Mouse (Mus musculus) right cerebral cortex, postnatal 10 days (tissue): ENCODE results near the gene Kdelr3.

Source experiments
- DNase-seq, 2 experiments: peaks; one replicate each; pipeline ENCODE4 v3.0.0; 2021; ENCODE audit warnings: low spot score in 2 of 2

Gene Kdelr3

DNA sequence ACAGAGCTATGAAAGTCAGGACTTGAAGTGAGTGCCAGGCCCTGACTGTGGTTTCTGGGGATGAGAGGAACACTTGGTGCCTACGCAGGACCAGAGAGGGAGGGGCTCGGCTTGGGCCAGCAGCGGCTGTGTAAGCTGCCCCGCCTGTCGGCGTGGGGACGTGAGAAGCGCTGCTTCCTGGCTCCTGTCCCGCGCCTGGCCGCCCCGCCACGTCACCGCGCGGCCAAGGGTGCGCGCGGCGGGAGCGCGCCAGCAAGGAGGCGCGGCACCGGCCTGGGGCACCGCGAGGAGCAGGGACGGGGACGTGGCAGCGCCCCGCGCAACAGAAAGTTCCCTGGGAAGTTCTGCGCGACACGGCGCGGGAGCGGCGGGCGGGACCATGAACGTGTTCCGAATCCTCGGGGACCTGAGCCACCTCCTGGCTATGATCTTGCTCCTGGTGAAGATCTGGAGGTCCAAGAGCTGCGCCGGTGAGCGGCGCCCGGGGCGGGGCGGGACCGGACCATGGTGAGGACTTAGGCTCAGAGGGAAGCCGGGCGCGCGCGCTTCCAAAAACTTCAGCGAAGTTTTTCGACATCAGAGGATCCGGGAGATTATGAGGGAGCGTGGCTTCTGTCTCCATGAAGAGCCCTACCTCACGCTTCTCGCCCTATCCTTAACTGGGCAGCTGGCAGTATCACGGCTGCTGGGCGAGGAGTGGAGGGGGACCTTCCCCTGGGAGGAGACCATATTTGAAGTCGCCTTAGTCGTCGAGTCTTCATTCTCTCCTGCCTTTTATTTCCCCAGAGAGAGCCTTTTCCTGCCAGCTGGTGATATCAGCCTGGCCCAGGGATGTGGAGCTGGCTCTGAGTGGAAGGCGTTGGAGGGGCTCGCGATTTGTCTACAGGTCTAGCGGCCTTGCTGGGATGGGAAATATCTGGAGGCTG lies at the start of gene Kdelr3:
Gene Kdelr3, plus strand, starts transcription at position 241 of the 926 bp plus-strand sequence.
- DNase-seq = no peak

GRCm38 (mm10) chr15:79466601-79467286 lies 49.5 kb upstream of the Kdelr3 start:
- DNase-seq = peak; percentile 88 to 92

- no peak for DNase-seq
Observed at GRCm38 (mm10) chr15:79469577-79469976, 46.6 kb upstream of the Kdelr3 start.

DNA sequence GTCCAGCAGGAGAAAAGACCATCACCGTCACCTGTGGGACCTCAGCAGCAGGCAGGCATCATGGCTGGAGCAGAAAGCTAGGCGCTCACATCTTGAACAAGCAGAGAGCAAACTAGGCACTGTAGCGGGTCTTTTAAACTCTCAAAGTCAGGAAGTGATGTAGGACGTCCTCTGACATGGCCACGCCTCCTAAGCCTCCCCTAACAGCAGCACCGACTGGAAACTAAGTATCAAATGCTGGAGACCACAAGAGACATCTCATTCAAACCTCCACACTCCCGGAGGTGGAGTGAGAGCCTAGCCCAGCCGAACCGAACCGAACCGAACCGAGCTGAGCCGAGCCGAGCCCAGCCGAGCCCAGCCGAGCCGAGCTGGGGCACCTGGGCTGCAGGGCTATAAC lies 45.6 kb upstream of the Kdelr3 start:
- no peak for DNase-seq

DNA sequence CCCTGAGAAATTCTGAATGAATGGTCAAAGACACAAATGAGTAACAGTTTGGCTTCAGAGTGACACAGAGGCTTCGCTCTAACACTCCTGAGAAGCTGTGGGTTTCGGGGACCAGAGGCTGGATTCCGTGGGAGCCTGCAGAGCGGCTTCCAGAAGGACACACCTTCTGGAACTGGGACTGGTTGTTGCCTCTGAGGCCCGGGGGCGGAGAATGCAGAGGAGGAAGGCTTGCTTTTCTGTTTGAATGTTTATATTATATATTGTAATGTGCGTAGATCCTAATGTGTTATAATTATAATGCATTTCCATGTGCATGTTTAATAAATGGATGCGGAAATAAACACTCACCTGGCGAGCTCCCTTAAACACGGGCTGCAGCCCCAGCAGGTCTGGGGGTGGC lies 45.1 kb upstream of the Kdelr3 start:
- no peak for DNase-seq

DNA sequence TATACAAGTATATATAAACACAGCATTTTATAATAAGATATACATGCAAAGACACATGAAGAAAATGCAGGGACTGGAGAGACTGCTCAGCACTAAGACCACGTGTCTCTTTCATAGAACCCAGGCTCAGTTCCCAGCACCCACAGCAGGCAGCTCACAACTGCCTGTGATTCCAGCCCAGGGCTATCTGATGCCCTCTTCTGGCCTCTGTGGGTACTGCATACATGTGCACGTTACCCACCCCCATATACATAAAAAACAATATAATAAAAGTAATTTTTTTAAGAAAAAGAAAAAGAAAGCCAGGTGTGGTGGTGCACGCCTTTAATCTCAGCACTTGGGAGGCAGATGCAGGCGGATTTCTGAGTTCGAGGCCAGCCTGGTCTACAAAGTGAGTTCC lies 43.2 kb upstream of the Kdelr3 start:
- DNase-seq = no peak

GRCm38 (mm10) chr15:79473638-79474355 lies 42.4 kb upstream of the Kdelr3 start:
- DNase-seq = no peak

DNA sequence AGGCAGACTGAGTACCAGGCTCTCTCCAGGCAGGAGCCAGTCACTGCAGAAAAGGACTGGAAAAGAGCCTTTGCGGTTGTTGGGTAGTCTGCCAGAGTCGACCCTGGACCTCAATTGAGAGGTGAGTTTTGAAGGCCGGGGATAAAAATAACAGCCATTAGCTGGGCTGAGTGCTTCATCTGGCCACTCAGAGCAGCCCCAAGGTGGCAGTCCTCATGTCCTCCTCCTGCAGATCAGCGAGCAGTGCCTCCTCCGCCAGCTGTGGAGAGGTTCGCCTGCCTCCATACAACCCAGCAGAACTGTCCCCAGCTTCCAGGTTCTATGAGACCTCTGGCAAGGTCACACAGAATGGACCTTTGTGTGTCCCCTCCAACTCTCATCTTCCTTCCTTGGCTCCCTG lies 39.0 kb upstream of the Kdelr3 start:
- no peak for DNase-seq

DNA sequence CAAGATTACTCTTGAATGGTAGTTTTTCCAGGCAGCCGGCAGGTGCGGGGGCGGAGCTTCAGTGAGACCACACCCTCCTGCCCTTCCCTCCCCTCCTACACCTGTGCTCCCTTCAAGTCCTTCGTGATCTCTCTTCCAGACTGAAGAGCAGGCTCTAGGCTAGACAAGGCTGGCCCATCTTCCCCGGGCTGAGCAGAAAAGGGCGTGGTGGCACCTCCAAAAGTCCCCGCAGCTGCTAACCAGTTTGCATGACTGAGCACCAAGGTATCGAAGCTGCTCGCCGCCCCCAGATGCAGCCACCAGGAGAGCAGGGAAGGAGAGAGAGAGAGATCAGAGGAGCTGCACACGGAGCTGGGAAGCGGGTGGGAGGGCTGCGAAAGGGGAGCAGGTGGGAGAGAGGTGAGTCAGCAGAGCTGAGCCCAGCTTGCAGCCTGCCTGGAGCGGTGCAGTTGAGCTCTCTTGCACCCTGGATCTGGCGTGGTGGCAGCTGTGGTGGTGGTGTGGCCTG lies 35.0 kb upstream of the Kdelr3 start:
- DNase-seq = no peak

DNA sequence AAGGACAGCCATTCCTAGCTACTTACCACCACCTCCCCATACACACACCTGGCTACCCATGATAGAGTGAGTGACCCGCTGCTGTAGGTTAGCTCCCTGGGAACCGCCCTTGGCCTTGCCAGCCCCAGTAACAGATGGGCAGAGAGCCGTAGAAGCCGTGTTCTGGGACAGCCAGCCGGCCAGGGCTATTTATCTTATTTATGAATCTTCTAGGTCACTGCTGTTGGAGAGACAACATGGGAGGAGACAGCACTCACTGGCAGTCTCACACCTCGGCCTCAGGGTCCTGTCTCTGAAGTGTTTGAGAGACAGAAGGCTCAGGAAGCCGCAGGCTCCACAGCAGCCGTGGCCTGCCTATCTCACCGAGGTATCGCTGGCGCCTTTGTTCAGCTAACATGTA lies 26.7 kb upstream of the Kdelr3 start:
- DNase-seq = no peak

GRCm38 (mm10) chr15:79493527-79493926 lies 22.7 kb upstream of the Kdelr3 start:
- DNase-seq = peak; percentile 66 to 69

GRCm38 (mm10) chr15:79500110-79500509 lies 16.1 kb upstream of the Kdelr3 start:
- DNase-seq = no peak

DNA sequence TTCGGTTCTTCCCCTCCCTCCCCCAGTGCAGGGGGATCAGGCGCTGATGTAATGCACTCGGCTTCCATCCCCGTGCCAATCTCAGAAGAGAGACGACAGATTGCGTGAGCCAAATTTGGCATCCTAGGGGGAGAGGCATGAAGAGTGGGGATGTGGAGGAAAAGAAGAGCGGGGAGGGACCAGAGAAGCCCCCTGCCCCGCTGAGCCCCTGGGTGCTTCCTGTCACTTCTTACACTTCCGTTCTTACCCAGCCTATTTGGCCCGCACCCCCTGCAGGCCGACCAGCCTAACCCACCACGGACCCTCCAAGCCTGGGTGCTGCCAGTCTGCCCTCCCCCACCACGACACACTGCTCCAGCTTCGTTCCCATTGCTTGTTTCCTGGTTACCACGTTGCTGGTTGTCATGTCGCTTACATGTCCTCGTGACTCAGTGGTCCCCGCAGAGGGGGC lies 13.3 kb upstream of the Kdelr3 start:
- DNase-seq = peak; percentile 81 to 89

- no peak for DNase-seq
Observed at GRCm38 (mm10) chr15:79503438-79503837, 12.8 kb upstream of the Kdelr3 start.

DNA sequence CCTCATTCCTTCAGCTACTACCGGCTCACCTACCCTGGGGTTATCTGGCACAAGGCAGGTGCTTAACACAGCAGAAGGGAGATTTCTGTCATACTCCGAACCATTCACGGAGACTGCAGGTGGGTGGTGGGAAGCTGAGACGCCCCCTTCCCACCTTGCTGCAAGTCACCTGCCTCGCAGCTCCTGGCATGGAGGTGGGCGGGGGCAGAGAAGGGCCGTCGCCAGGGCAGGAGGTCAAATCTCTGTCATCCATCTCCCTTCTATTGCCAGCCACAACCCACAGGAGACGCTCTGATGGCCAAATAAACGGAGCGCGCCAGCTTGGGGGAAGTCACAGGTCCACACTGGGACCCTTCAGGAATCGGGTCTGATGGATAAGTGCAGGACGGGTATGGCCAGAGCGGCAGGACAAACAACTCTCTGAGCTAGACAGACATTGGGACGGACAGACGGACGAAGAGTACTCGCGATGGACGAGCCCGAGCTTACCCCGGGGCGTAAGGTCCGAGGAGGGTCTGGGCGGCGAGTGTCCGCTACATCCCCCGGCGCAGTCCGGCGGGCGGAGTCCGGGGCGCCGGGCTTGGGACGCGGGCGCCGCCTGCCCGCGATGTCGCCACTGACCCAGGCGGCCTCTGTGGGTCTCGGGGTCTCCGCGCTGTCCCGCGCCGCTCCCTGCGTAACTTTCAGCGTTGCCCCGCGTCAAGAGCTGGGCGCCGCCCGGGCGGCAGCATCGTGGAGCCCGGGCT lies 11.3 kb upstream of the Kdelr3 start, which contains the start of gene Kcnj4:
Gene Kcnj4, minus strand, starts transcription at position 535 of the 746 bp plus-strand sequence.
- no peak for DNase-seq

- peak; percentile 83 to 88 for DNase-seq
Observed at GRCm38 (mm10) chr15:79505616-79506283, 10.5 kb upstream of the Kdelr3 start.

DNA sequence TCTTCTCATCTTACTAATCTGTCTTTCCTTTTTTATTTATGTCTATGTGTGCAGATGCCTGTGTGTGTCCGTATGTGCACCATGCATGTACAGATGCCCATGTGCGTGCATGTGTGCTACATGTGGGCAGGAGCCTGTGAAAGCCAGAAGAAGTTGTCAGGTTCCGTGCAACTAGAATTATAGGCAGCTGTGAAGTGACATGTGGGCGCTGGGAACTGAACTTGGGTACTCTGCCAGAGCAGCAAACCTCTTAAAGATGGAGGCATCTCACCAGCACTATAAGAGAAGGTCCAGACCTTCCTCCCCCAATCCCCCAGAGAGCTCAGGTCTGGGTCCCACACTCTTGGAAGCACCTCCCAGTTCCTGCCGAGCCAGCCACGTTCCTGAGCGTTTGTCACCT lies 9.8 kb upstream of the Kdelr3 start:
- DNase-seq = no peak

GRCm38 (mm10) chr15:79507055-79507828 lies 9.0 kb upstream of the Kdelr3 start:
- DNase-seq = no peak

- peak; percentile 77 to 84 for DNase-seq
Observed at GRCm38 (mm10) chr15:79509998-79510397, 6.2 kb upstream of the Kdelr3 start.

DNA sequence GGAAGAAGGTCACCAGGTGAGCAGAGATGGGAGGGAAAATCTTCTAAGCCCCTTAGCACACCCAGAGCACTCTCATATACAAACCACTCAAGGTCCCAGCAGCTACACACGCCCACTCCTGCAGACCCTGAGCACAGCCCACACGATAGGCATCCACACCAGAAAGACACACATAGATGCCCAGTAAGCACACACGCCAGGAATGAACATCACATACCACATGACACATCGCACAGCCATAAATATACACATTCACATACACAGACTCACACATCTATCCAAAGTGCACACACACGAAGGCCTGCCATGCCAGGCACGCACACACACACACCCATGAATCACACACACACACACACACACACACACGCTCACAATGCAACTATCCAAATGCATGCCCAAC lies 5.8 kb upstream of the Kdelr3 start:
- peak in 1 of 2 experiments; percentile 64 for DNase-seq
